Mouse (Mus musculus): Measurements from ENCODE around the gene Gls. TPM values are rescaled to one million over a fixed set of nuclear protein-coding genes. Genes with fewer than 3 reads are reported as not detected.

The Gls gene
- polyA plus RNA-seq, 2 experiments = 44.9 to 126 TPM

GRCm38 (mm10) chr1:52272018-52272678 is 39.1 kb upstream of the Gls start:
- Histone ChIP-seq H3K9me3 (ENCODE audit: control insufficient read depth, low read length) (no peaks in the 10 kb centered on the region), H3K4me1 (ENCODE audit: control insufficient read depth, insufficient read depth, low read length) (0 out of 2 replicates have a peak, but pooled peaks cover 4% of the 10 kb centered on the region), H3K4me3 (replicated peaks; ENCODE audit: low read length) (no peak overlapping the region), H3K36me3 (ENCODE audit: control insufficient read depth, insufficient read depth, low read length) (no peaks in the 10 kb centered on the region), H3K9ac (ENCODE audit: low read depth, low read length, severe bottlenecking) (no peak overlapping the region), H3K27me3 (ENCODE audit: control insufficient read depth, insufficient read depth, low read length) (no peaks in the 10 kb centered on the region), H3K4me2 (replicated peaks; ENCODE audit: low read depth, low read length, severe bottlenecking) (no peak overlapping the region), H3K27ac (replicated peaks; ENCODE audit: low read depth, low read length) (no peak overlapping the region)
- no peak for TF ChIP-seq POLR2A (IDR thresholded peaks at IDR 0.05; ENCODE audit: borderline replicate concordance, extremely low read depth, insufficient read depth, insufficient read length)
- WGBS = 66% methylated on average over 5 of the region's 5 CpGs
- ATAC-seq (ENCODE audit: low FRiP score, low read depth) (no peak), DNase-seq (ENCODE audit: low spot score) (no peak)

- H3K4me1 ChIP-seq (ENCODE audit: control insufficient read depth, insufficient read depth, low read length) = peaks cover 14% of the 10 kb centered on the region
- WGBS = 66% methylated on average over 9 of the region's 9 CpGs
- H3K36me3 ChIP-seq (ENCODE audit: control insufficient read depth, insufficient read depth, low read length) = no peaks in the 10 kb centered on the region
- no peak for TF ChIP-seq POLR2A (IDR thresholded peaks at IDR 0.05; ENCODE audit: borderline replicate concordance, extremely low read depth, insufficient read depth, insufficient read length)
- H3K27me3 ChIP-seq (ENCODE audit: control insufficient read depth, insufficient read depth, low read length) = no peaks in the 10 kb centered on the region
- ATAC-seq (ENCODE audit: low FRiP score, low read depth) (no peak), DNase-seq (ENCODE audit: low spot score) (no peak)
- H3K4me3 ChIP-seq (replicated peaks; ENCODE audit: low read length) = no peak overlapping the region
- no peak overlapping the region for H3K27ac ChIP-seq (replicated peaks; ENCODE audit: low read depth, low read length)
- no peaks in the 10 kb centered on the region for H3K9me3 ChIP-seq (ENCODE audit: control insufficient read depth, low read length)
- H3K4me2 ChIP-seq (replicated peaks; ENCODE audit: low read depth, low read length, severe bottlenecking) = no peak overlapping the region
- no peak overlapping the region for H3K9ac ChIP-seq (ENCODE audit: low read depth, low read length, severe bottlenecking)
Observed at GRCm38 (mm10) chr1:52270354-52270753, 37.3 kb upstream of the Gls start.

GRCm38 (mm10) chr1:52269596-52269995 is 36.6 kb upstream of the Gls start:
- Histone ChIP-seq H3K27ac (replicated peaks; ENCODE audit: low read depth, low read length) (no peak overlapping the region), H3K4me1 (ENCODE audit: control insufficient read depth, insufficient read depth, low read length) (peaks cover 14% of the 10 kb centered on the region), H3K4me3 (replicated peaks; ENCODE audit: low read length) (no peak overlapping the region), H3K36me3 (ENCODE audit: control insufficient read depth, insufficient read depth, low read length) (no peaks in the 10 kb centered on the region), H3K9ac (ENCODE audit: low read depth, low read length, severe bottlenecking) (no peak overlapping the region), H3K4me2 (replicated peaks; ENCODE audit: low read depth, low read length, severe bottlenecking) (no peak overlapping the region), H3K27me3 (ENCODE audit: control insufficient read depth, insufficient read depth, low read length) (no peaks in the 10 kb centered on the region), H3K9me3 (ENCODE audit: control insufficient read depth, low read length) (no peaks in the 10 kb centered on the region)
- DNase-seq (ENCODE audit: low spot score) (no peak), ATAC-seq (ENCODE audit: low FRiP score, low read depth) (no peak)
- TF ChIP-seq POLR2A (IDR thresholded peaks at IDR 0.05; ENCODE audit: borderline replicate concordance, extremely low read depth, insufficient read depth, insufficient read length) = no peak
- 66% methylated on average over 4 of the region's 4 CpGs for WGBS

GRCm38 (mm10) chr1:52268006-52268405 is 35.0 kb upstream of the Gls start:
- Histone ChIP-seq H3K36me3 (ENCODE audit: control insufficient read depth, insufficient read depth, low read length) (no peaks in the 10 kb centered on the region), H3K27me3 (ENCODE audit: control insufficient read depth, insufficient read depth, low read length) (no peaks in the 10 kb centered on the region), H3K9me3 (ENCODE audit: control insufficient read depth, low read length) (no peaks in the 10 kb centered on the region), H3K4me1 (ENCODE audit: control insufficient read depth, insufficient read depth, low read length) (peaks cover 14% of the 10 kb centered on the region), H3K4me2 (replicated peaks; ENCODE audit: low read depth, low read length, severe bottlenecking) (no peak overlapping the region), H3K9ac (ENCODE audit: low read depth, low read length, severe bottlenecking) (no peak overlapping the region), H3K27ac (replicated peaks; ENCODE audit: low read depth, low read length) (no peak overlapping the region), H3K4me3 (replicated peaks; ENCODE audit: low read length) (no peak overlapping the region)
- WGBS = 91% methylated on average over 6 of the region's 6 CpGs
- DNase-seq (ENCODE audit: low spot score) (no peak), ATAC-seq (ENCODE audit: low FRiP score, low read depth) (no peak)
- no peak for TF ChIP-seq POLR2A (IDR thresholded peaks at IDR 0.05; ENCODE audit: borderline replicate concordance, extremely low read depth, insufficient read depth, insufficient read length)

- Histone ChIP-seq H3K4me1 (ENCODE audit: control insufficient read depth, insufficient read depth, low read length) (peaks cover 14% of the 10 kb centered on the region), H3K27me3 (ENCODE audit: control insufficient read depth, insufficient read depth, low read length) (no peaks in the 10 kb centered on the region), H3K36me3 (ENCODE audit: control insufficient read depth, insufficient read depth, low read length) (no peaks in the 10 kb centered on the region), H3K27ac (replicated peaks; ENCODE audit: low read depth, low read length) (no peak overlapping the region), H3K9me3 (ENCODE audit: control insufficient read depth, low read length) (no peaks in the 10 kb centered on the region), H3K4me3 (replicated peaks; ENCODE audit: low read length) (no peak overlapping the region), H3K4me2 (replicated peaks; ENCODE audit: low read depth, low read length, severe bottlenecking) (no peak overlapping the region), H3K9ac (ENCODE audit: low read depth, low read length, severe bottlenecking) (no peak overlapping the region)
- DNase-seq (ENCODE audit: low spot score) (peak; percentile 73), ATAC-seq (ENCODE audit: low FRiP score, low read depth) (no peak)
- WGBS = 56% methylated on average over 3 of the region's 3 CpGs
- TF ChIP-seq POLR2A (IDR thresholded peaks at IDR 0.05; ENCODE audit: borderline replicate concordance, extremely low read depth, insufficient read depth, insufficient read length) = no peak
Observed at GRCm38 (mm10) chr1:52267606-52268005, 34.6 kb upstream of the Gls start.
